Mouse (Mus musculus) liver, postnatal 0 days (tissue): ENCODE measurements around the gene Epb41l2.

Experiments used
- CTCF ChIP-seq: sonication (generic); IDR thresholded peaks from 2 replicates; pipeline ENCODE4 v1.5.1; 2016; ENCODE audit warnings: antibody characterized with exemption, low read depth
- EP300 ChIP-seq: IDR thresholded peaks from 2 replicates; pipeline ENCODE4 v1.6.1; 2016; ENCODE audit warnings: antibody characterized with exemption, low read depth, mild to moderate bottlenecking

- no peak for TF ChIP-seq CTCF
- TF ChIP-seq EP300 = no peak
These were observed 103.1 kb downstream of the Epb41l2 start for GRCm38 (mm10) chr10:25462669-25463068.
